Mouse (Mus musculus): ENCODE data around the gene Nqo1. TPM values are rescaled to one million over a fixed set of nuclear protein-coding genes. Genes with fewer than 3 reads are reported as not detected.

Nqo1 gene
- 4.0 and 5.7 TPM in 2 replicates for polyA plus RNA-seq (2012; rRNA removed)

DNA sequence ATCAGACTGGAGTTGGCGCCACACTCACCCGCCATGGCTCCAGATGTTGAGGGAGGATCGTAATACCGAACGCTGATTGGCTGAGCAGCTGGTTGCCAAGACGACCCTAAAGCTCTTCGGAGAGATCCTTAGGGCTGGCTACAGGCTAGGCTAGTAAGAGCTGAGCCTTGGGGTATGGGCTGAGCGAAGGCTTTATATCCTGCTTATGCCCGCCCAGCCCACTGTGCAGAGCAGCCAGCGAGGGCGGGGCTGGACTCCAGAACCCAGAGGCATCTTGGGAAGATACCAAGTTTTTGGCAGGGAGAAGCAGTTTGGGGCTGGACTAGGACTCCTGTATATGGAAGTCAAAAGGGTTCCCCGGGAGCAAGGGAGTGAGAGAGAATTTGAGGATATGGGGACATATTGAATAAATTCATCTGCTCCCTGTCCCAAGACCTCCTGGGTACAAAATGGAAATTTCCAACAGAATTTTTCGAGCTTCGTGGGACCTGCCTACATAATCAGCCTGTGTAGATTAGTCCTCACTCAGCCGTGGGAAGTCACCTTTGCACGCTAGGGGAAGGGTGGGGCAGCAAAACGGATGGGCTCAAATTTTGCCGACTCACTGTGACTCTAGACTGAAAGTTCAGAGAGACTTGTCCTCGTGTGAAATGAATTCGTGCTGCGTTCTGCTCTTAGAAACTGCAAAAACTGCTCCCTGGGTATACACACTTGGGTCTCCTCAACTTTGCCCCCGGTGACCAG lies at the start of gene Nqo1:
Nqo1 (minus strand) TSS at position 169 of the 744 bp plus-strand sequence.

DNA sequence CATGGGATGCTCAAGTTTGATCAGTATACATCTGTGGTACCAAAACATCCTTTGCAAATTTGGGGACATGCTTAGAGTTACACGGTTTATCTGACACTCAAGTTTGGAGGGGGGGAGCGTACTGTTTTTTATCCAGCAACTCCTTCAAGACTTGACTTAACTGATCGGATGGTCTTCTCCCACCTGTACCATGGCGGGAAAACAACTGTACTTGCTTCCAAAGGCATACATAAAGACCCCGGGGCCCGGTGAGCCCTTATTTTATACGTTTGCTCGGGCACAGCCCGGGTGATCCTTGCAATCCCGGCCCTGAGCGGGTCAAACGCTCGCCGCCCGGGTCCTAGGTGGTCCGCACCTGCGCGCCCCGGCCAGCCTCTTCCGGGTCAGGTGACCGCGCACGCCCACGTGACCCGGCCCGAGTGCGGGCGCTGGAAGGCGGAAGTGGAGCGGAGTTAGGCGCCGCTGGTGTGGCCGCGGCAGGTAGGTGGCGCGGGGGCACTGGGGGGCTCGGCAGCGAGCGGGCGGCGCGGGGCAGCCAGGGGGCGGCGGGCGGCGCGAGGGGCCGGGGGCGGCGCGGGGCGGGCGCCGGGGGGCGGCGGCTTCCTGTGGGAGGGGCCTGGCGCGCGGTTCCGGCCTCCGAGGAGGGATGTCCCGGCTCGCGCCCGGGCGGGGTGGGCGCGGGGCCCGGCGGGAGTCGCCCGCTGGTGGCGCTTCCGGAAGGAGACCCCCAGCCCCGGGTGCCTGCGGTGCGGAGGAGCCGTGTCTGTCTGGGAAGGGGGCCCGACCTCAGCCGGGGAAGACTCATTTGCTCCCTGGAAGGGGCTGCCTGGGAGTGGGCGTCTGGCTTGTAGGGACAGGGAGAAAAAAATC lies 33.2 kb upstream of the Nqo1 start, which contains the start of gene Wwp2:
Wwp2 (plus strand) TSS at position 404 of the 870 bp plus-strand sequence.

DNA sequence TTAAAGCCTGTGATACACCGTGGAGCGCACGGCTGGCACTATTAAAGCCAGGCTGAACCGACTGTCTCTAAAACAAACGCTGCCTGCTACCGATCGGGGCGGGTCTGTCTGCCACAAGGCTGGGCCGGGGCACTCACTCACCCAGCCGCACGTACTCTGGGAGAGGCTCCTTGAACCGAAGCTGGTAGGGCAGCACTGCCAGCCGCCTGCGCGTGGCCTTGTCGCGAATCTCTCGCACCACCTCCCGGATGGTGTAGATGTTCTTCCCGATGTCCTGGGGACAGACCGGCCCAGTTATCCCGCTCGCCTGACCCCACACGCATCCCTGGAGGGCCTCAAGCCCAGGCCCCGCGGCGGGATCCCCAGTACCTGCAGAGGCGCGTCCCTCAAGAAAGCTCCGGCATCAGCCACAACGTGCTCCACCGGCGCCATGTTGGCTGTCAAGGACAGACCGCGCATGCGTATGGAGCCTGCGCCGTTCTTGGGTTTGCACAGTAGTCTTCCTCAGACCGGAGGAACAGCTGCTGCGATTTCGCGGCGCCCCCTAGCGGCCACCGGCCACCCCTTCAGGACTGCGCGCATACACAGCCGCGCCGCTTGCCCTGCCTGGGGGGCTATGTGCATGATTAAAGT lies 21.7 kb upstream of the Nqo1 start, which contains the start of gene Nob1:
Nob1 (minus strand) TSS at position 455 of the 633 bp plus-strand sequence.

Other genes starting within 250 kb of the Nqo1 start
- gene Nfat5, start 109.7 kb downstream of the Nqo1 start, polyA plus RNA-seq (2012; rRNA removed) = 6.9 and 8.4 TPM in 2 replicates
- gene Nob1, start 21.8 kb upstream of the Nqo1 start, polyA plus RNA-seq (2012; rRNA removed) = 23.2 and 24.2 TPM in 2 replicates
- gene Wwp2, start 33.2 kb upstream of the Nqo1 start, polyA plus RNA-seq (2012; rRNA removed) = 12.4 and 13.8 TPM in 2 replicates
- 52.2 and 58.3 TPM in 2 replicates for gene Psmd7, start 185.3 kb upstream of the Nqo1 start, polyA plus RNA-seq (2012; rRNA removed)